Mouse (Mus musculus): Measurements from ENCODE around the gene Pros1. TPM values are rescaled to one million over a fixed set of nuclear protein-coding genes. Genes with fewer than 3 reads are reported as not detected.

Pros1 gene
- total RNA-seq, 1 experiment, result 37.6 TPM

DNA sequence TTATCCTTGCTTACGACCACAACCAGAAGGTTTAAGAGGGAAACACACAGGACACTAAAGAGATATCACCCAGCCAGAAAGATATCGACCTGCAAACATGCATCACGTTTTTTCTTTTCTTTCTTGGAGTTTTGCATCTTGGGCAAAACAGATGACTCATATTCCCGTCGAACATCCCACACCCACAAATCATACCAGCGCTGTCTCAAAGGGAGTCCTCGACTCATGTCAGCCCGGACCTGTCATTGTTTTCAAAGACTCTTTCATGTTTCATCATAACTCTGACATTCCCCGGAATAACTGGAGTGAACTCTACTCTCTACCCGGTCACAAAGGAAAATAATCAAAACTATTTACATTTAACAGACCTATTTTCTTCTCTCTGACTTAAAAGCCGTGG lies 82.2 kb downstream of the Pros1 start:
- H3K36me3 ChIP-seq (ENCODE audit: control insufficient read depth, insufficient read depth, low read length, poor library complexity, severe bottlenecking), result no peaks in the 10 kb centered on the region
- H3K4me1 ChIP-seq (ENCODE audit: control insufficient read depth in 2 of 2, insufficient read depth in 2 of 2, low read length in 2 of 2, poor library complexity in 1 of 2), result no peaks in the 10 kb centered on the region; a peak in 1 of 4 replicates
- TF ChIP-seq CHD2 (IDR thresholded peaks at IDR 0.05; ENCODE audit: low read depth, low read length) (no peak), ZC3H11A (IDR thresholded peaks at IDR 0.05; ENCODE audit: borderline replicate concordance, low read depth, low read length) (no peak), ZNF384 (IDR thresholded peaks at IDR 0.05; ENCODE audit: low read depth, low read length) (no peak)
- no peak overlapping the region for H3K9ac ChIP-seq (ENCODE audit: insufficient read depth, low read depth, low read length, poor library complexity, severe bottlenecking)
- no peak overlapping the region for H3K4me3 ChIP-seq (ENCODE audit: insufficient read depth in 1 of 2, low read depth in 1 of 2, low read length in 2 of 2, poor library complexity in 1 of 2, severe bottlenecking in 1 of 2)
- no peaks in the 10 kb centered on the region for H3K9me3 ChIP-seq (ENCODE audit: control insufficient read depth, insufficient read depth, low read depth, low read length)
- no peak overlapping the region for H3K27ac ChIP-seq (ENCODE audit: insufficient read depth, low read depth, low read length, poor library complexity, severe bottlenecking)
- DNase-seq (ENCODE audit: low read depth, low spot score), result no peak
- in situ Hi-C loops (cut with MboI; ENCODE audit: low sequenced_read_pairs in 2 of 2, unreplicated experiment in 2 of 2), result no loop called here

DNA sequence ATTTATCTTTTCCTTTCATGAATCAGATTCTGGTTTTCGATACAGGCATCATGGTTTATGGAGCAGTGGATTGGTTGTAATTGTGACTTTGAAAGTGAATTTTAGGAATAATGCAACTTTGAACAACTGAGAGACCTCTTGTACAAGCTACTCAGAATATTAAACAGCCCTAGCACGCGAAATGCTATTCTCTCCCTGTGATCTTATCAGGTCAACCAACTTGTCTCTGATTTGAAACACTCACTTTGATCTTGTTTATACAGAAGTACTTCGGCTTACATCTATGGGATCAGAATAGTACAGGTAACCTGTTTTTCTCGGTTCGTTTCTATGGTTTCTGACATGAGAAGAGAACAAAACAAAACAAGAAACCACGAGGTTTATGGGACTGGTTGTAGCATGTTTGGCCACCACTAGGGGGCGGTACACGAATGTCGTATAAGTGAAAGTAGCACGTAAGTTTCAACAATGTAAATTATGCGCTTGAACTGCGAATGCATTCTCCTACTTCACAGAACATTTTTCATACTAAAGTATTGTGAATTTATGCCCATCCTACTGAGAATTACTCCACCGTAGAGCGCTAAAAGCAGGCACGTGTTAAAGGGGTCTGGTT lies 86.4 kb downstream of the Pros1 start:
- TF ChIP-seq ZC3H11A (IDR thresholded peaks at IDR 0.05; ENCODE audit: borderline replicate concordance, low read depth, low read length) (peak; percentile 33; the same call in 1 of the 2 replicates), ZNF384 (IDR thresholded peaks at IDR 0.05; ENCODE audit: low read depth, low read length) (no peak)
- DNase-seq (ENCODE audit: low read depth, low spot score), result peak; percentile 63
- no peaks in the 10 kb centered on the region for H3K36me3 ChIP-seq (ENCODE audit: control insufficient read depth, insufficient read depth, low read length, poor library complexity, severe bottlenecking)
- H3K27ac ChIP-seq (ENCODE audit: insufficient read depth, low read depth, low read length, poor library complexity, severe bottlenecking), result no peak overlapping the region
- H3K9me3 ChIP-seq (ENCODE audit: control insufficient read depth, insufficient read depth, low read depth, low read length), result no peaks in the 10 kb centered on the region
- H3K4me3 ChIP-seq (ENCODE audit: insufficient read depth in 1 of 2, low read depth in 1 of 2, low read length in 2 of 2, poor library complexity in 1 of 2, severe bottlenecking in 1 of 2), result no peak overlapping the region
- in situ Hi-C loops (cut with MboI; ENCODE audit: low sequenced_read_pairs in 2 of 2, unreplicated experiment in 2 of 2), result no loop called here
- no peaks in the 10 kb centered on the region; a peak in 1 of 4 replicates for H3K4me1 ChIP-seq (ENCODE audit: control insufficient read depth in 2 of 2, insufficient read depth in 2 of 2, low read length in 2 of 2, poor library complexity in 1 of 2)
- no peak overlapping the region for H3K9ac ChIP-seq (ENCODE audit: insufficient read depth, low read depth, low read length, poor library complexity, severe bottlenecking)

DNA sequence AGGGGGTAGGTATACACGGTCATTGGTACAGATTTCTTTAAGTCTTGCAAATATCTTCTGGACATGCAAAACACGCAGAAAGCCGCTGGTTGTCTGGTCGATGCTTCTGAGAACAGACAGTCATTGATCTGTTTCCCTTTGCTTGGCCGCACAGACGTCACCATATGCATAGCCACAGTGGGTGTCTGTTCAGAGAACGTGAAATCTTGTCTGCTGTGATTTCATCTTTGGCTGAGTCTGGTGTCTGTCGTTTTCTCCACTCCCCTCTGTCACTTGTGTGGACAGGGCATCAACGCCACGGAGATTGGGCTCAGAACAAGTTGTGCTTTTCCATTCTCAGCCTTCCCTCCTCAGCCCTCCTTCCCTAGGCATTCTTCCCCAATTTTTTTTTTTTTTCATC lies 87.7 kb downstream of the Pros1 start:
- Histone ChIP-seq H3K9ac (ENCODE audit: insufficient read depth, low read depth, low read length, poor library complexity, severe bottlenecking) (no peak overlapping the region), H3K4me3 (ENCODE audit: insufficient read depth in 1 of 2, low read depth in 1 of 2, low read length in 2 of 2, poor library complexity in 1 of 2, severe bottlenecking in 1 of 2) (no peak overlapping the region), H3K9me3 (ENCODE audit: control insufficient read depth, insufficient read depth, low read depth, low read length) (no peaks in the 10 kb centered on the region), H3K36me3 (ENCODE audit: control insufficient read depth, insufficient read depth, low read length, poor library complexity, severe bottlenecking) (no peaks in the 10 kb centered on the region), H3K4me1 (ENCODE audit: control insufficient read depth in 2 of 2, insufficient read depth in 2 of 2, low read length in 2 of 2, poor library complexity in 1 of 2) (no peaks in the 10 kb centered on the region; a peak in 1 of 4 replicates), H3K27ac (ENCODE audit: insufficient read depth, low read depth, low read length, poor library complexity, severe bottlenecking) (no peak overlapping the region)
- TF ChIP-seq MAFK (IDR thresholded peaks at IDR 0.05; ENCODE audit: insufficient read depth, low read depth, low read length) (no peak), HCFC1 (IDR thresholded peaks at IDR 0.05; ENCODE audit: borderline replicate concordance, insufficient read depth, low read length) (no peak), ZNF384 (IDR thresholded peaks at IDR 0.05; ENCODE audit: low read depth, low read length) (no peak)
- DNase-seq (ENCODE audit: low read depth, low spot score), result no peak
- in situ Hi-C loops (cut with MboI; ENCODE audit: low sequenced_read_pairs in 2 of 2, unreplicated experiment in 2 of 2), result no loop called here

DNA sequence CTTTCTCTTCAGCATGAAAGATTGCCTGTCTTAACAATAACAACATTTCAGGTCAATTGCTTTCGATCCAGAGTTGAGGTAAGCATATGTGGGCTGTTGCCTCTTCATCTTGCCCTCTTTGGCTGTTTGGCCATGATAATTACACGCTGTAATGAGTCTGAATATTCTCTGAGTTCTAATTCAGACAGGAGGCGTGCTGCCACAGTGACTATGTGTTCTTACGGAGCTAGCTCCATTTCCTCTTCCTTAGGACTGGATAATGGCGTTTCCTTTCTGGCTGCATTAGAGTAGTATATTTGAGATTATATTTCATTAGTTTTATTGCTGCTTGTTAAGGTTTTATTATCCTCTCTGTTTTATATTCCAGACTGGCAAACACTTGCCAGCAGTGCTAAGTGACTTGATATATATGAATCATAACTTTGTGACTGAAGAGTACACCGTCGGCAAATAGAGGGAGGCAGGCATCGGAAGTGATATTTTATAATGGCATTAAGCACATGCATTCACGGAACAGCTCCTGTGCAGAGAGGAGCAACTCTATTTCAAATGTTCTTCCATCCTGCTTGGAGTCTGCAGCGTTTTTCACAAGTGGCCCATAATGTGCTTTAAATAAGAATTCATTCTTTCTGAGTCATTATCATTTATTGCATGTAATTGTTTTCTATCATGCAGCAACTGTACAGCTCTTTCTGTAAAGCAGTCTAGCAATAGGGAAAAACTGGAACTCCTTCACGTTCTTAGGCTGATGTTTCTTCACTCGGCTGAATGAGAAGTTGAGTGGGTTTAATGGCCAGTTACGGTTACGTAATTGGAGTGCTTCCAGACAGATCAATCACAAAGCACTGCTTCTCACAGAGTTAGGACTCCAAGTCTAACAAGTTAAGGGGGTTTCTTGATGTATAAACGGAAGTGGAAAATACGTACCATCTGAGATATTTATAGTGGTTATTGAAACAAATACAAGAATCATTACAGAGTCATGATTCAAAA lies 88.6 kb downstream of the Pros1 start:
- H3K9me3 ChIP-seq (ENCODE audit: control insufficient read depth, insufficient read depth, low read depth, low read length), result no peaks in the 10 kb centered on the region
- no peaks in the 10 kb centered on the region for H3K36me3 ChIP-seq (ENCODE audit: control insufficient read depth, insufficient read depth, low read length, poor library complexity, severe bottlenecking)
- H3K4me3 ChIP-seq (ENCODE audit: insufficient read depth in 1 of 2, low read depth in 1 of 2, low read length in 2 of 2, poor library complexity in 1 of 2, severe bottlenecking in 1 of 2), result no peak overlapping the region
- H3K4me1 ChIP-seq (ENCODE audit: control insufficient read depth in 2 of 2, insufficient read depth in 2 of 2, low read length in 2 of 2, poor library complexity in 1 of 2), result no peaks in the 10 kb centered on the region; a peak in 1 of 4 replicates
- H3K27ac ChIP-seq (ENCODE audit: insufficient read depth, low read depth, low read length, poor library complexity, severe bottlenecking), result no peak overlapping the region
- DNase-seq (ENCODE audit: low read depth, low spot score), result no peak
- no peak overlapping the region for H3K9ac ChIP-seq (ENCODE audit: insufficient read depth, low read depth, low read length, poor library complexity, severe bottlenecking)
- in situ Hi-C loops (cut with MboI; ENCODE audit: low sequenced_read_pairs in 2 of 2, unreplicated experiment in 2 of 2), result no loop called here
- TF ChIP-seq ZC3H11A (IDR thresholded peaks at IDR 0.05; ENCODE audit: borderline replicate concordance, low read depth, low read length), result no peak
- no peak for TF ChIP-seq MAFK (IDR thresholded peaks at IDR 0.05; ENCODE audit: insufficient read depth, low read depth, low read length)
- TF ChIP-seq CHD2 (IDR thresholded peaks at IDR 0.05; ENCODE audit: low read depth, low read length), result no peak
- TF ChIP-seq HCFC1 (IDR thresholded peaks at IDR 0.05; ENCODE audit: borderline replicate concordance, insufficient read depth, low read length), result no peak
- no peak for TF ChIP-seq ZNF384 (IDR thresholded peaks at IDR 0.05; ENCODE audit: low read depth, low read length)
